Mouse (Mus musculus) stomach, postnatal 0 days (tissue): ENCODE results near the gene Slc4a4.

Source experiments
- CTCF ChIP-seq: IDR thresholded peaks from 2 replicates; pipeline ENCODE4 v1.5.1; 2016; ENCODE audit warnings: antibody characterized with exemption, low read depth, mild to moderate bottlenecking, moderate library complexity
- EP300 ChIP-seq: optimal IDR thresholded peaks from 2 replicates; pipeline ENCODE3; 2016; ENCODE audit warnings: antibody characterized with exemption

- TF ChIP-seq CTCF: no peak
- TF ChIP-seq EP300: no peak
These were observed 264.5 kb downstream of the Slc4a4 start for GRCm38 (mm10) chr5:89151076-89151475.
